Mouse (Mus musculus) intestine, postnatal 0 days (tissue): ENCODE measurements at regions not wholly inside any gene's neighbourhood (a gene's known extent, or its start where the extent isn't known, plus 50 kb on each side); places are given as distances from the start of the nearest gene placed in this dataset.

ENCODE experiments used
- ATAC-seq: fragments of 200-750 bp; cut with Nextera tagmentation; 2 replicates; pipeline ENCODE4 v1.8.0; 2017; ENCODE audit warnings: mild to moderate bottlenecking, moderate TSS enrichment, moderate library complexity
- H3K27ac ChIP-seq: fragments of 300-500 bp; sonication (generic); 2 replicates; pipeline ENCODE4 v1.5.1; 2014; ENCODE audit warnings: mild to moderate bottlenecking, low read depth, low read length, moderate library complexity
- H3K27me3 ChIP-seq: fragments of 300-500 bp; sonication (generic); replicated peaks from 2 replicates; pipeline ENCODE4 v1.6.1; 2014; ENCODE audit warnings: low read length, mixed read lengths; ENCODE audit not compliant: control insufficient read depth, insufficient read depth
- H3K36me3 ChIP-seq: fragments of 300-500 bp; sonication (generic); 2 replicates; pipeline ENCODE4 v1.6.1; 2014; ENCODE audit warnings: mild to moderate bottlenecking, moderate library complexity; ENCODE audit not compliant: control insufficient read depth, insufficient read depth
- H3K4me1 ChIP-seq: fragments of 300-500 bp; sonication (generic); replicated peaks from 2 replicates; pipeline ENCODE4 v1.6.1; 2014; ENCODE audit warnings: antibody characterized with exemption, low read length, mixed read lengths; ENCODE audit not compliant: control insufficient read depth, insufficient read depth
- H3K4me2 ChIP-seq: fragments of 300-500 bp; sonication (generic); replicated peaks from 2 replicates; pipeline ENCODE4 v1.6.1; 2014; ENCODE audit warnings: low read depth, mild to moderate bottlenecking, moderate library complexity
- H3K4me3 ChIP-seq: fragments of 300-500 bp; sonication (generic); 2 replicates; pipeline ENCODE4 v1.5.1; 2014; ENCODE audit warnings: low read depth, low read length
- H3K9ac ChIP-seq: fragments of 300-500 bp; sonication (generic); 2 replicates; pipeline ENCODE4 v1.6.1; 2014; ENCODE audit warnings: mild to moderate bottlenecking, low read depth, low read length
- H3K9me3 ChIP-seq: fragments of 300-500 bp; sonication (generic); 2 replicates; pipeline ENCODE4 v1.6.1; 2016; ENCODE audit warnings: mixed run types; ENCODE audit not compliant: control insufficient read depth
- CTCF ChIP-seq: sonication (generic); IDR thresholded peaks from 2 replicates; pipeline ENCODE4 v1.5.1; 2016; ENCODE audit warnings: low read depth, mild to moderate bottlenecking, control low read depth, antibody characterized with exemption, moderate library complexity
- WGBS: fragments of 180-500 bp; shearing (Covaris S2); extraction: QIAGEN DNeasy Blood & Tissue Kit; methylation state at CpG from one replicate; pipeline ENCODE4 v1.1.7; 2014; 5-methylcytosine and 5-hydroxymethylcytosine counted together

- H3K4me1 ChIP-seq: 0 out of 2 replicates have a peak, but pooled peaks cover 3% of the 10 kb centered on the region
- peak overlapping the region; percentile 30; the same call in 1 of the 2 replicates for H3K27ac ChIP-seq
- ATAC-seq: no peak
- H3K36me3 ChIP-seq: no peaks in the 10 kb centered on the region
- WGBS: 40% methylated on average over 5 of the region's 5 CpGs
- peak overlapping the region; percentile 48 for H3K4me2 ChIP-seq
- H3K4me3 ChIP-seq: peak overlapping the region; percentile 5; the same call in 1 of the 2 replicates
- H3K9ac ChIP-seq: no peak overlapping the region
- no peak for TF ChIP-seq CTCF
- H3K27me3 ChIP-seq: no peaks in the 10 kb centered on the region
- H3K9me3 ChIP-seq: no peaks in the 10 kb centered on the region
Measured at GRCm38 (mm10) chr19:21166465-21166860, 105.6 kb upstream of the Zfand5 start.

- H3K27ac ChIP-seq: peak overlapping the region; percentile 31; the same call in 1 of the 2 replicates
- TF ChIP-seq CTCF: no peak
- H3K36me3 ChIP-seq: no peaks in the 10 kb centered on the region
- no peaks in the 10 kb centered on the region for H3K9me3 ChIP-seq
- no peaks in the 10 kb centered on the region for H3K27me3 ChIP-seq
- 0 out of 2 replicates have a peak, but pooled peaks have one; percentile 19 for ATAC-seq
- H3K9ac ChIP-seq: no peak overlapping the region
- H3K4me1 ChIP-seq: 0 out of 2 replicates have a peak, but pooled peaks cover 3% of the 10 kb centered on the region
- peak overlapping the region; percentile 48 for H3K4me2 ChIP-seq
- H3K4me3 ChIP-seq: no peak overlapping the region
- 38% methylated on average over 10 of the region's 10 CpGs for WGBS
Measured at GRCm38 (mm10) chr19:21165763-21166464, 106.2 kb upstream of the Zfand5 start.

- Histone ChIP-seq H3K4me3 (no peak overlapping the region), H3K9ac (no peak overlapping the region), H3K9me3 (no peaks in the 10 kb centered on the region), H3K4me1 (0 out of 2 replicates have a peak, but pooled peaks cover 3% of the 10 kb centered on the region), H3K27me3 (no peaks in the 10 kb centered on the region), H3K4me2 (no peak overlapping the region), H3K27ac (no peak overlapping the region), H3K36me3 (no peaks in the 10 kb centered on the region)
- no peak for TF ChIP-seq CTCF
- ATAC-seq: no peak
- 82% methylated on average over 2 of the region's 2 CpGs for whole genome bisulfite sequencing
Measured at GRCm38 (mm10) chr19:21163978-21164377, 108.1 kb upstream of the Zfand5 start.

DNA sequence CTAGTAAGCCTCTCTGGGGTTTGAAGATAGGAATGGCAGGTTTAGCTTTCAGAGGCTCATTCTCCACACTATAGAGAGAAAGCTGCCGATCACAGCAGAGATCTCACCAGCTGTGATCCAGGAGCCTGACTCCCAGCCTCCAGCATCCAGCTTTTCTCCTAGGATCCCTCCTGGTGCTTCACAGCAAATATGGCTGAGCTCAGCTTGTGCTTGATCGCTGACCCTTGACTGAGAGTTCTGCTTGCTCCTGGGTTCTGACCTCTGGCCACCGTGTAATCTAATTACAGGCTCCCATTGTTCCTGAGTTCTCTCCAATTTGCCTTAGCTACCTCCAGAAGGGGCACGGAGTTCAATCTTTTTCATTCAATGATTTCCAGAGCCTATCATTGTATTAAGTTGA, 111.1 kb upstream of the Zfand5 start:
- H3K4me2 ChIP-seq: no peak overlapping the region
- ATAC-seq: no peak
- peak overlapping the region; percentile 87; the same call in 1 of the 2 replicates for H3K27ac ChIP-seq
- no peak for TF ChIP-seq CTCF
- 31% methylated on average over 4 of the region's 4 CpGs for WGBS
- no peak overlapping the region for H3K9ac ChIP-seq
- no peaks in the 10 kb centered on the region for H3K27me3 ChIP-seq
- H3K9me3 ChIP-seq: no peaks in the 10 kb centered on the region
- H3K36me3 ChIP-seq: no peaks in the 10 kb centered on the region
- H3K4me1 ChIP-seq: 0 out of 2 replicates have a peak, but pooled peaks cover 3% of the 10 kb centered on the region
- H3K4me3 ChIP-seq: no peak overlapping the region

DNA sequence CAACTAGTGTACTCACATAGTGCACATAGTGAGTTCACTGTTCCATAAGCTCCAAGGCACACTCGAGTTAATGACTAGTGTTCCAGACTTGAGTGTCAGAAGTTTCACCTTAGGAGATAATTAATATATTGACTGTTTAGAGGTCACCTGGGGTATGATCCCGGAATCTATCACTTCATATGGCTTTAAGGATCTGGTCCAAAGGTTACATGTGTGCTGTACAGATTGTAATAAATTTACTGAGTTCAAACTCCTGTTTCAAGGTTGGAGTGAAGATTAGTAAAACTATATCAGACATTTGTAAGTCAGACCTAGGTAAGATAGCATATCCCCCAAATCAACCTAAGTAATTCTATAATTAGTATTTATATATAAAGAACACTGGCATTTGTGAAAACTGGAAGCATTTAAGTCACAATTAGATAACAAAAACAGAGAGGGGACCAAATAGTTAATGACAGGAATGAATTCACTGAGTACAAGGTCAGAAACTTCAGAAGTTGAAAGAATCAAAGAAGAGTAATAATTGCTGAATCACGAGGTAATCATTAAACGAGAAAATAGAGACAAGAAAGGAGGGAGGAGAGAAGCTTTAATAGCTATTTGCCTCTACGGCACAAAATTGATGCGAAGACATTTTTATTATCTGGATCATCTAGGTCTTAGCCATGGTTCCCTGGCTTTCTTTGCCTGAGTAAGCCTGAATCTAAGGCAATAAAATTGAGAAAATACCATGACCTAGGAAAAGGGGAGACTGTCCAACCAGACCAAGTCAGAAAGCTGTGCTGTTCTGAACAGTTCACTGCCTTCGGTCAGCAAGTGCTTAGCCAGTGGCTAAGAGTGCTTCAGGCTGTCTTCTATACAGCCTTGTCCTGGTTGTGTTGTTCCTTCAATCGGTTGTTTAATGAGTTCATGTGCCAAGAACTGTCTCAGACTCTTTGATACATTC, 112.6 kb upstream of the Zfand5 start:
- Histone ChIP-seq H3K4me2 (0 out of 2 replicates have a peak overlapping the region, but pooled peaks have one; percentile 24), H3K4me3 (no peak overlapping the region), H3K27me3 (no peaks in the 10 kb centered on the region), H3K27ac (peak overlapping the region; percentile 87), H3K9ac (no peak overlapping the region), H3K4me1 (no peaks in the 10 kb centered on the region), H3K9me3 (no peaks in the 10 kb centered on the region), H3K36me3 (no peaks in the 10 kb centered on the region)
- 40% methylated on average over 8 of the region's 8 CpGs for WGBS
- peak; percentile 90 for ATAC-seq
- TF ChIP-seq CTCF: no peak

DNA sequence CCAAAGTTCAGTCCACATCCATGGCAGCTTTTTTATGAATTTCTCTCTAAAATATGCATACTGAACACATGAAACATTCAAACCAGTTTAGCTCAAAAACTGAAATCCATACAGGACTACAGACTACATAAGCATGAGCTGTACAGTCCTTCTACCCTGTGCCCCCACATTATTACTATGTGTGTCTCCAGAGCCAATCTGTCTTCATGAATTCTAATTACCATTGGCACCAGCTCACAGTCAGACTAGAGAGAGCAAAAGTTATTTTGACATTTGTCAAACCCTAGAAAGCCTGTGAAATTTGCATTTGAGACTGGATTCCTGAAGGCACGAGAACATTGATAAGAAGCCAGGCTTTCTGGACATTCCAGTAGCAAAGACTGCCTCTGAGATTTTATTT, 117.9 kb upstream of the Zfand5 start:
- no peak for ATAC-seq
- 57% methylated on average over 1 of the region's 1 CpGs for WGBS
- no peak overlapping the region for H3K4me2 ChIP-seq
- H3K27ac ChIP-seq: no peak overlapping the region
- H3K9me3 ChIP-seq: no peaks in the 10 kb centered on the region
- no peak overlapping the region for H3K4me3 ChIP-seq
- no peak for TF ChIP-seq CTCF
- H3K36me3 ChIP-seq: no peaks in the 10 kb centered on the region
- no peaks in the 10 kb centered on the region for H3K4me1 ChIP-seq
- no peaks in the 10 kb centered on the region for H3K27me3 ChIP-seq
- H3K9ac ChIP-seq: no peak overlapping the region
